10 mouse cellular contexts compared by ENCODE assay signal in genomic region chr2:174300186-174300585, GRCm38 (mm10). TPM values are rescaled to one million over a fixed set of nuclear protein-coding genes. Genes with fewer than 3 reads are reported as not detected.
DNase-seq lines count a peak whose midpoint lies in the region; ATAC-seq and TF ChIP-seq lines count a peak whose summit lies in the region.
"Had no signal": no experiment of that assay in that cellular context is flagged by ENCODE, and none has a peak within 500 bp of the region (broad histone marks: within the 10 kb centered on the region; RNA-seq: fewer than 3 reads in every experiment).

No protein-coding gene starts in this region.

- no peak for TF ChIP-seq CTCF in hindbrain, postnatal 0 days (IDR thresholded peaks at IDR 0.05; ENCODE audit: low read depth)

- ATAC-seq in heart, embryonic 16.5 days (replicated peaks; ENCODE audit: extremely low read depth, insufficient read depth, low FRiP score): no peak
- ATAC-seq in embryonic facial prominence, embryonic 13.5 days (ENCODE audit: insufficient number of reproducible peaks, insufficient read depth, low FRiP score, low TSS enrichment, low read depth): no peak
- no peak for ATAC-seq in hindbrain, postnatal 0 days
- no peak for ATAC-seq in midbrain, embryonic 16.5 days
- no peak for ATAC-seq in frontal cortex, adult (ENCODE audit: low TSS enrichment)

- intact Hi-C loops in heart, postnatal 14 days (cut with DNase I): no loop called here

- peak overlapping the region; percentile 48 for H3K9ac ChIP-seq in heart, embryonic 16.5 days (ENCODE audit: low read length)
- H3K9ac ChIP-seq in embryonic facial prominence, embryonic 13.5 days: peak overlapping the region; percentile 51
- no peak overlapping the region for H3K9ac ChIP-seq in hindbrain, postnatal 0 days (replicated peaks; ENCODE audit: low read length)
- H3K9ac ChIP-seq in midbrain, embryonic 16.5 days (ENCODE audit: low read depth, low read length): no peak overlapping the region

- H3K4me1 ChIP-seq in heart, embryonic 16.5 days (ENCODE audit: control insufficient read depth, insufficient read depth, low read length): peaks cover 3% of the 10 kb centered on the region; the same call in 1 of the 2 replicates
- H3K4me1 ChIP-seq in embryonic facial prominence, embryonic 13.5 days: peaks cover 17% of the 10 kb centered on the region
- no peaks in the 10 kb centered on the region for H3K4me1 ChIP-seq in hindbrain, postnatal 0 days (ENCODE audit: insufficient read depth, low read length)
- peaks cover 15% of the 10 kb centered on the region for H3K4me1 ChIP-seq in midbrain, embryonic 16.5 days (ENCODE audit: control insufficient read depth, insufficient read depth, low read length)

- H3K4me2 ChIP-seq in heart, embryonic 16.5 days (ENCODE audit: low read depth, low read length): peak overlapping the region; percentile 62
- peak overlapping the region; percentile 62 for H3K4me2 ChIP-seq in embryonic facial prominence, embryonic 13.5 days
- peak overlapping the region; percentile 57 for H3K4me2 ChIP-seq in hindbrain, postnatal 0 days (ENCODE audit: low read depth, low read length)
- peak overlapping the region; percentile 53 for H3K4me2 ChIP-seq in midbrain, embryonic 16.5 days (ENCODE audit: low read length)

- H3K27ac ChIP-seq in heart, embryonic 16.5 days (ENCODE audit: low read length): no peak overlapping the region
- H3K27ac ChIP-seq in embryonic facial prominence, embryonic 13.5 days: no peak overlapping the region
- H3K27ac ChIP-seq in hindbrain, postnatal 0 days: no peak overlapping the region
- H3K27ac ChIP-seq in midbrain, embryonic 16.5 days (ENCODE audit: low read length): no peak overlapping the region

- H3K9me3 ChIP-seq in heart, embryonic 16.5 days (replicated peaks; ENCODE audit: control insufficient read depth, low read length): peaks cover 52% of the 10 kb centered on the region
- peaks cover 55% of the 10 kb centered on the region for H3K9me3 ChIP-seq in embryonic facial prominence, embryonic 13.5 days
- H3K9me3 ChIP-seq in hindbrain, postnatal 0 days (ENCODE audit: low read length): peaks cover 6% of the 10 kb centered on the region; the same call in 1 of the 2 replicates
- peaks cover 30% of the 10 kb centered on the region for H3K9me3 ChIP-seq in midbrain, embryonic 16.5 days (replicated peaks; ENCODE audit: control insufficient read depth, low read length, poor library complexity, severe bottlenecking)

- DNase-seq in heart, postnatal 14 days: no peak
- DNase-seq in hindbrain, postnatal 0 days (ENCODE audit: low spot score): no peak
- DNase-seq in thymus, postnatal 4 days: no peak
- DNase-seq in spleen, postnatal 4 days (ENCODE audit: low spot score in 2 of 2): no peak
- DNase-seq: kidney, postnatal 10 days had no signal

- peaks cover 3% of the 10 kb centered on the region; the same call in 1 of the 2 replicates for H3K36me3 ChIP-seq in heart, embryonic 16.5 days (ENCODE audit: control insufficient read depth, insufficient read depth)
- peaks cover 8% of the 10 kb centered on the region for H3K36me3 ChIP-seq in embryonic facial prominence, embryonic 13.5 days
- H3K36me3 ChIP-seq in hindbrain, postnatal 0 days (ENCODE audit: insufficient read depth, low read length): no peaks in the 10 kb centered on the region
- no peaks in the 10 kb centered on the region for H3K36me3 ChIP-seq in midbrain, embryonic 16.5 days (ENCODE audit: control insufficient read depth, insufficient read depth, low read length)

- peaks cover 17% of the 10 kb centered on the region for H3K27me3 ChIP-seq in heart, embryonic 16.5 days (ENCODE audit: control insufficient read depth, insufficient read depth, low read length)
- H3K27me3 ChIP-seq in embryonic facial prominence, embryonic 13.5 days: peaks cover 49% of the 10 kb centered on the region
- peaks cover 17% of the 10 kb centered on the region for H3K27me3 ChIP-seq in hindbrain, postnatal 0 days (ENCODE audit: insufficient read depth, low read length)
- H3K27me3 ChIP-seq in midbrain, embryonic 16.5 days (ENCODE audit: control insufficient read depth, insufficient read depth, low read depth, low read length): peaks cover 13% of the 10 kb centered on the region

- WGBS in heart, embryonic 16.5 days: 45% methylated on average over 27 of the region's 27 CpGs
- 45% methylated on average over 27 of the region's 27 CpGs for WGBS in embryonic facial prominence, embryonic 13.5 days
- WGBS in hindbrain, postnatal 0 days: 57% methylated on average over 25 of the region's 27 CpGs
- 53% methylated on average over 27 of the region's 27 CpGs for WGBS in midbrain, embryonic 16.5 days

- H3K4me3 ChIP-seq in heart, embryonic 16.5 days (ENCODE audit: low read length): peak overlapping the region; percentile 43
- peak overlapping the region; percentile 39 for H3K4me3 ChIP-seq in embryonic facial prominence, embryonic 13.5 days
- H3K4me3 ChIP-seq in hindbrain, postnatal 0 days (ENCODE audit: low read length): peak overlapping the region; percentile 30
- peak overlapping the region; percentile 24 for H3K4me3 ChIP-seq in midbrain, embryonic 16.5 days (ENCODE audit: low read depth, low read length)

RNA-seq across cellular contexts. Expression of gene Gnas, which starts 16.1 kb away (rescaled TPM):
- 1,284 and 1,464 TPM in 2 replicates for polyA plus RNA-seq in heart, embryonic 16.5 days (2015; fragmentation: Nextera tagmentation; extraction: Ambion mirVana)
- total RNA-seq in heart, postnatal 14 days (2021): 1,000 to 10,000 TPM; 1,353 to 1,383 TPM
- 1,664 and 1,723 TPM in 2 replicates for polyA plus RNA-seq in embryonic facial prominence, embryonic 13.5 days (2015; fragmentation: Nextera tagmentation; extraction: Ambion mirVana)
- total RNA-seq in hindbrain, postnatal 0 days (2014; rRNA removed): 1,738 and 1,782 TPM in 2 replicates
- 1,873 and 1,902 TPM in 2 replicates for polyA plus RNA-seq in hindbrain, postnatal 0 days (2015; fragmentation: Nextera tagmentation; extraction: Ambion mirVana)
- polyA plus RNA-seq in midbrain, embryonic 16.5 days (2015; fragmentation: Nextera tagmentation; extraction: Ambion mirVana): 1,445 and 1,454 TPM in 2 replicates

RNA-seq across cellular contexts. Expression of gene Gm20721, which starts 46.3 kb away (rescaled TPM):
- polyA plus RNA-seq in heart, embryonic 16.5 days (2015; fragmentation: Nextera tagmentation; extraction: Ambion mirVana): 33.4 and 41.6 TPM in 2 replicates
- 1 to 10 TPM; 1.7 to 1.8 TPM for total RNA-seq in heart, postnatal 14 days (2021)
- 17.1 and 20.3 TPM in 2 replicates for polyA plus RNA-seq in embryonic facial prominence, embryonic 13.5 days (2015; fragmentation: Nextera tagmentation; extraction: Ambion mirVana)
- total RNA-seq in hindbrain, postnatal 0 days (2014; rRNA removed): not detected in 2 replicates
- 13.4 and 19.4 TPM in 2 replicates for polyA plus RNA-seq in hindbrain, postnatal 0 days (2015; fragmentation: Nextera tagmentation; extraction: Ambion mirVana)
- 11.1 and 15.0 TPM in 2 replicates for polyA plus RNA-seq in midbrain, embryonic 16.5 days (2015; fragmentation: Nextera tagmentation; extraction: Ambion mirVana)
- polyA plus RNA-seq: urinary bladder, adult 2 months had no signal

Comparison
In these comparisons a context has a peak if more than half of its experiments do, and no peak if none do; other contexts are left out.
1. H3K9ac ChIP-seq: peak in heart, embryonic 16.5 days (single experiment) and embryonic facial prominence, embryonic 13.5 days (single experiment); none in hindbrain, postnatal 0 days (single experiment) and midbrain, embryonic 16.5 days (single experiment).
2. Peak in every context shown above with its lines, with median percentiles within 50 percentile points of each other: H3K4me2 ChIP-seq and H3K4me3 ChIP-seq.